Mouse (Mus musculus): ENCODE measurements at regions not wholly inside any gene's neighbourhood (a gene's known extent, or its start where the extent isn't known, plus 50 kb on each side); places are given as distances from the start of the nearest gene placed in this dataset.

GRCm38 (mm10) chr14:46174386-46174785 is 204.8 kb upstream of the Gm15217 start:
- H3K27me3 ChIP-seq: no peaks in the 10 kb centered on the region
- peaks cover 29% of the 10 kb centered on the region for H3K4me1 ChIP-seq
- no peak overlapping the region for H3K4me3 ChIP-seq (replicated peaks)
- H3K4me2 ChIP-seq (replicated peaks): no peak overlapping the region
- H3K27ac ChIP-seq (replicated peaks): no peak overlapping the region
- WGBS: 45% methylated on average over 5 of the region's 5 CpGs
- no peaks in the 10 kb centered on the region for H3K36me3 ChIP-seq
- no peak for ATAC-seq (ENCODE audit: insufficient number of reproducible peaks, low FRiP score, low TSS enrichment, low read depth)
- no peak overlapping the region for H3K9ac ChIP-seq
- H3K9me3 ChIP-seq (replicated peaks): no peaks in the 10 kb centered on the region

GRCm38 (mm10) chr14:46175291-46176216 is 203.7 kb upstream of the Gm15217 start:
- no peaks in the 10 kb centered on the region for H3K36me3 ChIP-seq
- H3K9ac ChIP-seq: no peak overlapping the region
- H3K4me1 ChIP-seq: peaks cover 29% of the 10 kb centered on the region
- H3K4me2 ChIP-seq (replicated peaks): no peak overlapping the region
- 41% methylated on average over 15 of the region's 15 CpGs for WGBS
- no peaks in the 10 kb centered on the region for H3K27me3 ChIP-seq
- H3K4me3 ChIP-seq (replicated peaks): no peak overlapping the region
- peak overlapping the region; percentile 44; the same call in 1 of the 2 replicates for H3K27ac ChIP-seq (replicated peaks)
- no peaks in the 10 kb centered on the region for H3K9me3 ChIP-seq (replicated peaks)
- peak; percentile 79; the same call in 1 of the 2 replicates for ATAC-seq (ENCODE audit: insufficient number of reproducible peaks, low FRiP score, low TSS enrichment, low read depth)

- 88% methylated on average over 1 of the region's 1 CpGs for WGBS
- no peaks in the 10 kb centered on the region for H3K36me3 ChIP-seq
- no peak overlapping the region for H3K9ac ChIP-seq
- peaks cover 16% of the 10 kb centered on the region for H3K4me1 ChIP-seq
- no peaks in the 10 kb centered on the region for H3K9me3 ChIP-seq (replicated peaks)
- ATAC-seq (ENCODE audit: insufficient number of reproducible peaks, low FRiP score, low TSS enrichment, low read depth): no peak
- no peak overlapping the region for H3K4me3 ChIP-seq (replicated peaks)
- no peak overlapping the region for H3K27ac ChIP-seq (replicated peaks)
- H3K4me2 ChIP-seq (replicated peaks): no peak overlapping the region
- H3K27me3 ChIP-seq: no peaks in the 10 kb centered on the region
These were observed 200.2 kb upstream of the Gm15217 start for GRCm38 (mm10) chr14:46179024-46179423.

- ATAC-seq (ENCODE audit: insufficient number of reproducible peaks, low FRiP score, low TSS enrichment, low read depth): no peak
- Histone ChIP-seq H3K36me3 (no peaks in the 10 kb centered on the region), H3K4me1 (no peaks in the 10 kb centered on the region), H3K9ac (no peak overlapping the region), H3K27me3 (no peaks in the 10 kb centered on the region), H3K27ac (replicated peaks) (no peak overlapping the region), H3K9me3 (replicated peaks) (no peaks in the 10 kb centered on the region), H3K4me2 (replicated peaks) (no peak overlapping the region), H3K4me3 (replicated peaks) (no peak overlapping the region)
- WGBS: 81% methylated on average over 8 of the region's 8 CpGs
These were observed 187.4 kb upstream of the Gm15217 start for GRCm38 (mm10) chr14:46191639-46192399.

GRCm38 (mm10) chr14:46193577-46193976 is 185.6 kb upstream of the Gm15217 start:
- Histone ChIP-seq H3K4me2 (replicated peaks) (no peak overlapping the region), H3K9me3 (replicated peaks) (no peaks in the 10 kb centered on the region), H3K27ac (replicated peaks) (no peak overlapping the region), H3K9ac (no peak overlapping the region), H3K27me3 (no peaks in the 10 kb centered on the region), H3K36me3 (no peaks in the 10 kb centered on the region), H3K4me1 (no peaks in the 10 kb centered on the region), H3K4me3 (replicated peaks) (no peak overlapping the region)
- 82% methylated on average over 4 of the region's 4 CpGs for WGBS
- ATAC-seq (ENCODE audit: insufficient number of reproducible peaks, low FRiP score, low TSS enrichment, low read depth): no peak

- H3K4me3 ChIP-seq (replicated peaks): no peak overlapping the region
- ATAC-seq (ENCODE audit: insufficient number of reproducible peaks, low FRiP score, low TSS enrichment, low read depth): no peak
- no peak overlapping the region for H3K4me2 ChIP-seq (replicated peaks)
- 61% methylated on average over 6 of the region's 6 CpGs for WGBS
- no peaks in the 10 kb centered on the region for H3K9me3 ChIP-seq (replicated peaks)
- no peaks in the 10 kb centered on the region for H3K36me3 ChIP-seq
- H3K4me1 ChIP-seq: no peaks in the 10 kb centered on the region
- H3K9ac ChIP-seq: no peak overlapping the region
- H3K27me3 ChIP-seq: no peaks in the 10 kb centered on the region
- H3K27ac ChIP-seq (replicated peaks): no peak overlapping the region
These were observed 183.3 kb upstream of the Gm15217 start for GRCm38 (mm10) chr14:46195939-46196338.

GRCm38 (mm10) chr14:46202818-46203217 is 176.4 kb upstream of the Gm15217 start:
- no peak overlapping the region for H3K27ac ChIP-seq (replicated peaks)
- H3K4me1 ChIP-seq: no peaks in the 10 kb centered on the region
- no peaks in the 10 kb centered on the region for H3K27me3 ChIP-seq
- 80% methylated on average over 4 of the region's 4 CpGs for WGBS
- H3K9ac ChIP-seq: no peak overlapping the region
- no peak overlapping the region for H3K4me3 ChIP-seq (replicated peaks)
- H3K36me3 ChIP-seq: no peaks in the 10 kb centered on the region
- H3K4me2 ChIP-seq (replicated peaks): no peak overlapping the region
- no peak for ATAC-seq (ENCODE audit: insufficient number of reproducible peaks, low FRiP score, low TSS enrichment, low read depth)
- H3K9me3 ChIP-seq (replicated peaks): no peaks in the 10 kb centered on the region

- no peak overlapping the region for H3K27ac ChIP-seq (replicated peaks)
- H3K27me3 ChIP-seq: no peaks in the 10 kb centered on the region
- ATAC-seq (ENCODE audit: insufficient number of reproducible peaks, low FRiP score, low TSS enrichment, low read depth): no peak
- no peak overlapping the region for H3K4me3 ChIP-seq (replicated peaks)
- no peaks in the 10 kb centered on the region for H3K9me3 ChIP-seq (replicated peaks)
- WGBS: 87% methylated on average over 4 of the region's 4 CpGs
- no peak overlapping the region for H3K4me2 ChIP-seq (replicated peaks)
- no peaks in the 10 kb centered on the region for H3K36me3 ChIP-seq
- no peaks in the 10 kb centered on the region for H3K4me1 ChIP-seq
- H3K9ac ChIP-seq: no peak overlapping the region
These were observed 158.7 kb upstream of the Gm15217 start for GRCm38 (mm10) chr14:46220483-46220882.

GRCm38 (mm10) chr14:46221897-46222669 is 157.1 kb upstream of the Gm15217 start:
- WGBS: 57% methylated on average over 4 of the region's 4 CpGs
- no peaks in the 10 kb centered on the region for H3K4me1 ChIP-seq
- H3K27ac ChIP-seq (replicated peaks): peak overlapping the region; percentile 61; the same call in 1 of the 2 replicates
- H3K36me3 ChIP-seq: no peaks in the 10 kb centered on the region
- no peak overlapping the region for H3K9ac ChIP-seq
- ATAC-seq (ENCODE audit: insufficient number of reproducible peaks, low FRiP score, low TSS enrichment, low read depth): peak; percentile 72
- no peaks in the 10 kb centered on the region for H3K27me3 ChIP-seq
- H3K4me2 ChIP-seq (replicated peaks): no peak overlapping the region
- H3K9me3 ChIP-seq (replicated peaks): no peaks in the 10 kb centered on the region
- no peak overlapping the region for H3K4me3 ChIP-seq (replicated peaks)

GRCm38 (mm10) chr14:46223008-46223407 is 156.2 kb upstream of the Gm15217 start:
- no peak overlapping the region for H3K9ac ChIP-seq
- no peak overlapping the region for H3K4me2 ChIP-seq (replicated peaks)
- H3K36me3 ChIP-seq: no peaks in the 10 kb centered on the region
- no peaks in the 10 kb centered on the region for H3K4me1 ChIP-seq
- no peak for ATAC-seq (ENCODE audit: insufficient number of reproducible peaks, low FRiP score, low TSS enrichment, low read depth)
- H3K4me3 ChIP-seq (replicated peaks): no peak overlapping the region
- H3K27me3 ChIP-seq: no peaks in the 10 kb centered on the region
- WGBS: 67% methylated on average over 6 of the region's 6 CpGs
- no peaks in the 10 kb centered on the region for H3K9me3 ChIP-seq (replicated peaks)
- H3K27ac ChIP-seq (replicated peaks): no peak overlapping the region

GRCm38 (mm10) chr14:46224421-46224950 is 154.7 kb upstream of the Gm15217 start:
- H3K36me3 ChIP-seq: no peaks in the 10 kb centered on the region
- no peaks in the 10 kb centered on the region for H3K9me3 ChIP-seq (replicated peaks)
- H3K4me3 ChIP-seq (replicated peaks): no peak overlapping the region
- WGBS: 50% methylated on average over 4 of the region's 4 CpGs
- H3K27me3 ChIP-seq: no peaks in the 10 kb centered on the region
- H3K4me1 ChIP-seq: no peaks in the 10 kb centered on the region
- H3K27ac ChIP-seq (replicated peaks): no peak overlapping the region
- no peak for ATAC-seq (ENCODE audit: insufficient number of reproducible peaks, low FRiP score, low TSS enrichment, low read depth)
- H3K4me2 ChIP-seq (replicated peaks): no peak overlapping the region
- H3K9ac ChIP-seq: no peak overlapping the region
